Comparison of ENCODE assay signal across 10 mouse cellular contexts in genomic region chr12:80062410-80063401, GRCm38 (mm10). TPM values are rescaled to one million over a fixed set of nuclear protein-coding genes. Genes with fewer than 3 reads are reported as not detected.
DNase-seq lines count a peak whose midpoint lies in the region; ATAC-seq and TF ChIP-seq lines count a peak whose summit lies in the region.
"Had no signal": no experiment of that assay in that cellular context is flagged by ENCODE, and none has a peak within 500 bp of the region (broad histone marks: within the 10 kb centered on the region; RNA-seq: fewer than 3 reads in every experiment).

No protein-coding gene starts in this region.

- no peaks in the 10 kb centered on the region for H3K79me2 ChIP-seq in heart, adult 2 months (replicated peaks; ENCODE audit: control insufficient read depth, insufficient read depth, low read length)

- H3K9me3 ChIP-seq in midbrain, embryonic 11.5 days (ENCODE audit: control insufficient read depth, low read length), result no peaks in the 10 kb centered on the region
- H3K9me3 ChIP-seq: G1E; liver, embryonic 13.5 days had no signal

- H3K36me3 ChIP-seq in heart, adult 2 months (ENCODE audit: control insufficient read depth, insufficient read depth, low read length), result peaks cover 15% of the 10 kb centered on the region
- no peaks in the 10 kb centered on the region for H3K36me3 ChIP-seq in midbrain, embryonic 11.5 days (ENCODE audit: control insufficient read depth, insufficient read depth, low read length)
- H3K36me3 ChIP-seq: G1E; liver, embryonic 13.5 days had no signal

- 28% methylated on average over 6 of the region's 6 CpGs for WGBS in heart, adult 2 months
- WGBS in midbrain, embryonic 11.5 days, result 3% methylated on average over 6 of the region's 6 CpGs

- peak; percentile 57 for TF ChIP-seq CTCF in heart, adult 2 months (IDR thresholded peaks at IDR 0.05)

- peak overlapping the region; percentile 10; the same call in 1 of the 2 replicates for H3K9ac ChIP-seq in heart, adult 2 months (ENCODE audit: low read depth, low read length)
- peak overlapping the region; percentile 43; the same call in 1 of the 2 replicates for H3K9ac ChIP-seq in midbrain, embryonic 11.5 days (ENCODE audit: low read length)
- H3K9ac ChIP-seq: liver, embryonic 13.5 days had no signal

- peak overlapping the region; percentile 26; the same call in 1 of the 2 replicates for H3K4me2 ChIP-seq in midbrain, embryonic 11.5 days
- H3K4me2 ChIP-seq: liver, embryonic 13.5 days had no signal

- H3K27me3 ChIP-seq in heart, adult 2 months (ENCODE audit: control insufficient read depth, insufficient read depth, low read length), result no peaks in the 10 kb centered on the region
- no peaks in the 10 kb centered on the region for H3K27me3 ChIP-seq in midbrain, embryonic 11.5 days (ENCODE audit: control insufficient read depth, insufficient read depth, low read length)
- H3K27me3 ChIP-seq: liver, embryonic 13.5 days had no signal

- H3K27ac ChIP-seq in heart, adult 2 months, result peak overlapping the region; percentile 67
- peak overlapping the region; percentile 93 for H3K27ac ChIP-seq in midbrain, embryonic 11.5 days (ENCODE audit: low read depth, low read length)
- H3K27ac ChIP-seq: liver, embryonic 13.5 days had no signal

- DNase-seq in kidney, postnatal 4 days, result peak; percentile 62 to 64
- DNase-seq in kidney, postnatal 25 days, result no peak
- DNase-seq in embryo, embryonic 11 days, result peak; percentile 90
- DNase-seq in heart, adult 2 months, result peak; percentile 59 to 61
- DNase-seq in layer of hippocampus, adult 8-10 months (ENCODE audit: low spot score in 2 of 2), result peak; percentile 58 to 72
- peak; percentile 98 for DNase-seq in midbrain, embryonic 11.5 days (ENCODE audit: low spot score, missing footprints)
- peak; percentile 34 for DNase-seq in thymus, postnatal 14 days
- DNase-seq: liver, embryonic 13.5 days had no signal

- peak; percentile 96 for ATAC-seq in midbrain, embryonic 11.5 days (ENCODE audit: low FRiP score)
- ATAC-seq in granulocyte monocyte progenitor cell, adult 5-6 weeks (replicated peaks; ENCODE audit: poor library complexity, severe bottlenecking), result no peak

- no peak for TF ChIP-seq POLR2A in heart, adult 2 months (IDR thresholded peaks at IDR 0.05; ENCODE audit: insufficient read depth, low read depth, low read length)

- no peak for TF ChIP-seq EP300 in heart, adult 2 months (IDR thresholded peaks at IDR 0.05; ENCODE audit: insufficient read depth, low read depth, low read length)

- intact Hi-C loops in heart, adult 2 months (cut with DNase I), result loop anchor here (2.0 to 5.0 kb wide), 2 partner anchors 95 to 450 kb away; no protein-coding TSS in a partner anchor

- H3K4me3 ChIP-seq in heart, adult 2 months, result no peak overlapping the region
- no peak overlapping the region for H3K4me3 ChIP-seq in midbrain, embryonic 11.5 days (ENCODE audit: low read depth, low read length)
- H3K4me3 ChIP-seq: liver, embryonic 13.5 days had no signal

- H3K4me1 ChIP-seq in heart, adult 2 months (ENCODE audit: control insufficient read depth, insufficient read depth, low read length), result peaks cover 29% of the 10 kb centered on the region
- H3K4me1 ChIP-seq in midbrain, embryonic 11.5 days (ENCODE audit: control insufficient read depth, insufficient read depth, low read length), result peaks cover 54% of the 10 kb centered on the region

RNA-seq across cellular contexts. Expression of gene Zfp36l1, which starts 50.1 kb away (rescaled TPM):
- 10 to 100 TPM; 74.4 to 79.4 TPM for total RNA-seq in heart, adult 2 months (2021)
- 43.3 and 65.0 TPM in 2 replicates for polyA plus RNA-seq in heart, adult 2 months (2012; rRNA removed)
- total RNA-seq in layer of hippocampus, adult 8-10 months (2022), result 10 to 100 TPM; 35.0 to 47.6 (median 42.9) TPM
- polyA plus RNA-seq in midbrain, embryonic 11.5 days (2014; fragmentation: Nextera tagmentation; extraction: Ambion mirVana), result 149 and 165 TPM in 2 replicates
- total RNA-seq in granulocyte monocyte progenitor cell, adult 5-6 weeks (2014; fragmentation: Nextera tagmentation), result 1.9 and 8.5 TPM in 2 replicates
- 0.36 and 0.56 TPM in 2 replicates for total RNA-seq in granulocyte monocyte progenitor cell, adult 5-6 weeks (2017)

Comparison
In these comparisons a context has a peak if more than half of its experiments do, and no peak if none do; other contexts are left out.
1. DNase-seq: peak in kidney, postnatal 4 days (2 of 2), embryo, embryonic 11 days (single experiment), heart, adult 2 months (2 of 2), layer of hippocampus, adult 8-10 months (2 of 2), midbrain, embryonic 11.5 days (single experiment) and thymus, postnatal 14 days (single experiment); none in kidney, postnatal 25 days (0 of 2).